Mouse (Mus musculus) erythroblast, embryonic 14.5 days (primary cell): ENCODE data around the gene Plscr3.

Experiments
- GATA1 ChIP-seq: IDR thresholded peaks from 2 replicates; pipeline ENCODE4 v1.6.1; 2012; ENCODE audit warnings: low read length, inconsistent platforms, mixed read lengths
- TAL1 ChIP-seq: IDR thresholded peaks from 3 replicates; pipeline ENCODE4 v1.6.1; 2012; ENCODE audit warnings: low read length, inconsistent platforms, mixed read lengths

GRCm38 (mm10) chr11:69806378-69806777 is 39.8 kb upstream of the Plscr3 start:
- TF ChIP-seq TAL1 (no peak), GATA1 (no peak)
